Mouse (Mus musculus): ENCODE data around the gene Slc6a19.

The Slc6a19 gene

DNA sequence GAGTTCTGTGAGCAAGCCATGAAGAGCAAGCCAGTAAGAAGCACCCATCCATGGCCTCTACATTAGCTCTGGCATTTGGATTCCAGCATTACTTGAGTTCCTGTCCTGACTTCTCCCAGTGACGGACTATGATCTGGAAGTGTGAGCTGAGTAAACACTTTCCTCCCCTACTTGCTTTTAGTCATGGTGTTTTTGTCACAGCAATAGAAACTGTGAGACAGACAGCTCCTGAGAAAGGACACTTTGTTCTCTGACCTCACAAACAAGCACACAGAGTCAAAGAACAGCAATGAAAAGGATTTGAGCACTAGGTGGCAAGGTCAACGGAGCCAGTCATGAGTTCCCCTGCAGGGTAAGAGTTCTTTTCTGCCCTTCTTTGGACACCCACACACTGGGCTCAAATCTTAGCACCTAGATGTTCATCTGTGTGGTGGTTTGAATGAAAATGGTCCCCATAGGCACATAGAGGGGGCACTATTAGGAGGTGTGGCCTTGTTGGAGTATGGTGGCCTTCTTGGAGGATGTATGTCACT, 44.4 kb downstream of the Slc6a19 start:
- no peak for DNase-seq (ENCODE audit: low read depth, low spot score)

DNA sequence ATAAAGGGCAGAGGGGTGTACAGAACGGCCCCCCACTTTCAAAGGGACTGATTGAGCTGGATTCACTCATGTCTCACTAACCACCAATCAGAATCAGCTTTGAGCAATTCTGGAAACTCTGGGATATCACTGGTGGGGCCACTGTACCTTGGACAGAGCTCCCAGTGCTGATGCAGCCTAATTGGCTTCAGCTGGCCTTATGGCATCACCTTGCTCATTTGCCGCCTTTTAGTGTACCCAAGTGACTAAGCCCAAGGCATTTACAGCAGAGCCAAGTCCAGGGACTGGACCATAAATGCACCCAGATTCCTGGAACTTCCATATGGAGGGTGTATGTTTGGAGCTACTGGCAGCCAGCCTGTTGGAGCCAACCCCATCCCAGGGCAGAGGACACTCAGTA, 45.7 kb downstream of the Slc6a19 start:
- DNase-seq (ENCODE audit: low read depth, low spot score) = no peak

DNA sequence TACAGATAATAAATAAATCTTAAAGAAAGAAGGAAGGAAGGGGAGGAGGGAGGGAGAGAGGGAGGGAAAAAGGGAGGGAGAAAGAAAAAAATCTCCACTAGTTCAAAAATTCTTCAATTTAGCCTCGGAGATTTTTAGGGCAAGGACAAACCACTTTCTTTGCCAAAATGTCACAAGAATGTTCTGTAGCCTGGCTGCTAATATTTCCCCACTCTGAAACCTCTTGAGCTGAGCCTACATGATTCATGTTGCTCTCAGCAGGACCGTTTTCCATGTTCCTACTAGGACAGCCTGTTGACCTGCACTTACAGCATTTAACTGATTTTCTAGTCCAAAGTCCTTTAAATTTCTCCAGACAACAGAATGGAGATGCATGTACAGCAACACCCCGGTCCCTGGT, 49.7 kb downstream of the Slc6a19 start:
- DNase-seq (ENCODE audit: low read depth, low spot score) = no peak

DNA sequence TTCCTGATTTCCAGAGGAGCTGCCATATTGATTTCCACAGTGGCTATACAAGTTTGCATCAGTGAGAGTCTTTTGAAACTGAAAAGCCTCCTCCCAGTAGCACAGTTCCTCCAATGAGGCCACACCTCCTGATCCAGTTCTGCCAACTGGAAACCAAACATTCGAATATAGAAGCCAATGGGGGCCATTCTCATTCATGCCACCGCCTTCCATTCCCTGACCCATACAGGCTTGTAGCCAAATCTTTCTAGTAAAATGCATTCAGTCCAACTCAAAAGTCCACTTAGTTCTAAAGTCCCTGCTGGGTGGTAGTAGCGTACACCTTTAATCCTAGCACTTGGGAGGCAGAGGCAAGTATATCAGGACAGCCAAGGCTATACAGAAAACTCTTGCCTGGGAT, 51.4 kb downstream of the Slc6a19 start:
- no peak for DNase-seq (ENCODE audit: low read depth, low spot score)

DNA sequence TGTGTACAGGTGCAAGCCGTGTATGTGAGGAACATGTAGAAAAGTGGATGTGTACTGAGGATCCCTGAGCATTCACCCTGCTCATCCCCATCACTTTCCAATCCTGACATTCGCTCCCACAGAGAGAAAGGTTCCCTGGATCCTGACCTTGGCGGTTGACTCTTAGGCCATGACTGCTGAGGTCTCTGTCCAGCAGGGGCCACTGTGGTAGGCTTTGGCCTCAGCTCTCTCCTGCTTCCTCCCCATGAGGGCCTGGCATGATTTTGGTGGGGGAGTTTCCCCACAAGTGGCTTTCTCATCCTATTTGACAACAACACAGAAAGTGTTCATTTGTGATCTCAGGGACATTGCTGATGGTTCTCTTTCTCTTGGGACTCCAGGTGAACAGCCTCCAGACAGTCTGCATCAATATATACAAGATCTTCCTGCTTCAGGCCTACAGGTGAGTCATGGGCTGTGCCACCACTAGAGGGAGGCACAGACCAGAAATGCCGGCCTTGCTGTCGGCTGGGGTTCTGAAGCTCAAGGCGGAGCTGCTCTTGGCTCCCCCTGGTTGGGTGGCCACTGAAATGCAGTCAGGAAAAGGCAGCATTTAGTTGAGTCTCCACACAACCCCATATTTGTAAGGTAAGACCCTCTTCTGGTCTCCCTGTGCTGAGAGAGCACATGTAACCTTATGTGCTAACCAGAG, 58.1 kb downstream of the Slc6a19 start:
- peak; percentile 87 for DNase-seq (ENCODE audit: low read depth, low spot score)

DNA sequence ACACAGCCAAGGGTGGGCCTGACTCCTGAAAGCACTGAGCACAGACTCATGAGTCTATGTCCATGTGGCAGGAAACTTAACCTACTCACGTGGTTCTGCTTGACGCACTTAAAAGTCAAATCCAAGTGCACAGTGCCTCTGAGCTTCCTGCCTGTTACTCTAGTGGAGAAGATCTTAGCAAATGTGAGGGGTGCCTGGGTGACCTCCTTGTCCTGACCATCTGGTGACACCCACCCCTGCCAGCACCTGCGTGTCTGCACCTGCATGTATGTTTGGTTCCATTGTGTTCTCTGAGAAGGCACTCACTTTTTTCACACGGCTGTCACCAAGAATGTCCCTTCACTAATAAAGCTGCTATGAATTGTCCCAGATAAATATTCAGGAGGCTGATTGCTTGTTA, 63.4 kb downstream of the Slc6a19 start:
- no peak for DNase-seq (ENCODE audit: low read depth, low spot score)

DNA sequence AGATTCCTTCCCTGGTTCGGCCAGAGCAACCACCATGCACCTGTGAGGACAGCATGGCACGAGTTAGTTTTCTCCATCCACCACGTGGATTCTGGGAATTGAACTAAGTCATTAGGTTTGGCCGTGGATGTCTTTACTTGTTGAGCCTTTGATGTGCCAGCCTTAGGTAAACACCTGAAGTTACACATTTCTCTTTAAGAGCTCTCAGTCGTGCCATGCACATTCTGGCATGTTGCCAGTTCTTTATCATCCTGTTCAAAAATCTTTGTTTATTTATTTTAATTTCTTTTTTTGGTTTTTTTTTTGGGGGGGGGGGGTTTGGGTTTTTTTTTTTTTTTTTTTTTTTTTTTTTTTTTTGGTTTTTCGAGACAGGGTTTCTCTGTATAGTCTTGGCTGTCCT, 66.8 kb downstream of the Slc6a19 start:
- no peak for DNase-seq (ENCODE audit: low read depth, low spot score)

DNA sequence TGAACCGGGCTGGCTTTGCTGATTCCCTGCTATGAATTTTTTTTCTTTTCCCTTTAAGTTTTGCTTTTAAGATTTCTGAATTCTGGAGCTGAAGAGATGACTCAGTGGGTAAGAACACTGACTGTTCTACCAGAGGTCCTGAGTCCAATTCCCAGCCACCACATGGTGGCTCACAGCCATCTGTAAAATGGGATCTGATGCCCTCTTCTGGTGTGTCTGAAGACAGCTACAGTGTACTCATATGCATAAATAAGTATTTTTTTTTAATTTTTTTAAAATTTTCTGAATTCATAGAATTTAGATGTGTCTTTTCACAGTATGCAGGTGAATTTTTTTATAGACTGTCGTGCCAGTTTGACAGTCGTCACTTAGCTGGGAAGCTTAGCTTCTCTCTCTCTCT, 72.8 kb downstream of the Slc6a19 start:
- no peak for DNase-seq (ENCODE audit: low read depth, low spot score)

All from CD4-positive, CD25-positive, alpha-beta regulatory T cell, adult 2 months (primary cell).